Mouse (Mus musculus) monocyte, adult 5-6 weeks (primary cell): ENCODE results near the gene Cox14. TPM values are rescaled to one million over a fixed set of nuclear protein-coding genes. Genes with fewer than 3 reads are reported as not detected.
"Not testable (repeated sequence)": the region's sequence is repeated elsewhere in the genome, so short reads cannot be mapped to it uniquely, and the experiment has no call there.

ENCODE experiments used
- ATAC-seq: fragments of 153-309, 156-312 bp; replicated peaks from 2 replicates; pipeline ENCODE4 v1.8.0; 2017; ENCODE audit warnings: mild to moderate bottlenecking; ENCODE audit not compliant: low TSS enrichment, insufficient number of reproducible peaks, severe bottlenecking, poor library complexity, low FRiP score
- total RNA-seq: library from RNA; stranded (forward); fragments of 200-1000, 200-491, 200-594 nt; gene quantifications from 3 replicates; pipeline ENCODE4 v1.2.3, GENCODE M21; 2017

The Cox14 gene
- 33.2 to 55.3 TPM (median 34.4 TPM) in 3 replicates for total RNA-seq

GRCm38 (mm10) chr15:99725341-99726155 lies at the start of gene Cox14:
TSS of gene Cox14 (plus strand) at chr15:99725618.
- peak; percentile 81 for ATAC-seq

- no peak for ATAC-seq
These were observed 48.3 kb upstream of the Cox14 start for GRCm38 (mm10) chr15:99677089-99677488.

- no peak for ATAC-seq
These were observed 47.2 kb upstream of the Cox14 start for GRCm38 (mm10) chr15:99678063-99678800.

- no peak for ATAC-seq
These were observed 46.4 kb upstream of the Cox14 start for GRCm38 (mm10) chr15:99679008-99679407.

- ATAC-seq: no peak
These were observed 42.5 kb upstream of the Cox14 start for GRCm38 (mm10) chr15:99682880-99683279.

GRCm38 (mm10) chr15:99684156-99684555 lies 41.3 kb upstream of the Cox14 start:
- ATAC-seq: no peak

- ATAC-seq: peak; percentile 84
These were observed 36.7 kb upstream of the Cox14 start for GRCm38 (mm10) chr15:99688712-99689111.

- ATAC-seq: no peak
These were observed 34.5 kb upstream of the Cox14 start for GRCm38 (mm10) chr15:99690924-99691323.

GRCm38 (mm10) chr15:99691976-99692375 lies 33.4 kb upstream of the Cox14 start:
- no peak for ATAC-seq

- ATAC-seq: no peak
These were observed 28.1 kb upstream of the Cox14 start for GRCm38 (mm10) chr15:99697309-99697708.

- 0 out of 2 replicates have a peak, but pooled peaks have one; percentile 32 for ATAC-seq
These were observed 26.8 kb upstream of the Cox14 start for GRCm38 (mm10) chr15:99698533-99699085.

GRCm38 (mm10) chr15:99699715-99700114 lies 25.7 kb upstream of the Cox14 start:
- no peak for ATAC-seq

GRCm38 (mm10) chr15:99700219-99701106 lies 25.0 kb upstream of the Cox14 start:
- ATAC-seq: no peak

- not testable (repeated sequence) for ATAC-seq
These were observed 23.8 kb upstream of the Cox14 start for GRCm38 (mm10) chr15:99701640-99701998.

- peak; percentile 82 for ATAC-seq
These were observed 23.2 kb upstream of the Cox14 start, which contains the start of gene Smarcd1 for GRCm38 (mm10) chr15:99701999-99702900. TSS of gene Smarcd1 (plus strand) at chr15:99702129.

GRCm38 (mm10) chr15:99703104-99703503 lies 22.3 kb upstream of the Cox14 start:
- no peak for ATAC-seq

- no peak for ATAC-seq
These were observed 21.8 kb upstream of the Cox14 start for GRCm38 (mm10) chr15:99703676-99704040.
